Mouse (Mus musculus): ENCODE measurements at regions not wholly inside any gene's neighbourhood (a gene's known extent, or its start where the extent isn't known, plus 50 kb on each side); places are given as distances from the start of the nearest gene placed in this dataset.
"Not testable (repeated sequence)": the region's sequence is repeated elsewhere in the genome, so short reads cannot be mapped to it uniquely, and the experiment has no call there.

GRCm38 (mm10) chr13:99128979-99129378, 55.6 kb upstream of the Zfp366 start:
- DNase-seq (ENCODE audit: low read depth), result no peak

DNA sequence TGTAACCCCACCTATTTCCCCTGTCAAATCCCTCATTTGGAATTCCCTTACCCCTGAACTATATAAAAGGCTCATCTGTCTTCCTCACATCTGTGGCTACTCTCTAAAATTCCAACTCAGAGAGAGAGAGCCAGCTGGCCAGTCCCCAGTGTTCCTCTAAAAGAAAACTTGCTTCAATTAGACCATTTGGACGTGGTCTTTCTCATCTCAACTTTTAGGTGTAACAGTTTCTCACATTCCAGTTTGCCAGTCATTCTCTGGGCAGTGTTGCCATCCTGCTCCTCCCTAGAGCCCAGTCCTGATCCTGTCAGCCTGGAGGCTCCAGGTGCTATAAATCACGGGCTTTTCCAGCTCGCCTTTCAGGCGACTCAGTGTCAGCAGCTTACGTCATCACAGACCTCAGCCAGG, 56.3 kb upstream of the Zfp366 start:
- no peak for DNase-seq (ENCODE audit: low read depth)

- no peak for DNase-seq (ENCODE audit: low read depth)
These were observed 56.9 kb upstream of the Zfp366 start for GRCm38 (mm10) chr13:99127716-99128115.

DNA sequence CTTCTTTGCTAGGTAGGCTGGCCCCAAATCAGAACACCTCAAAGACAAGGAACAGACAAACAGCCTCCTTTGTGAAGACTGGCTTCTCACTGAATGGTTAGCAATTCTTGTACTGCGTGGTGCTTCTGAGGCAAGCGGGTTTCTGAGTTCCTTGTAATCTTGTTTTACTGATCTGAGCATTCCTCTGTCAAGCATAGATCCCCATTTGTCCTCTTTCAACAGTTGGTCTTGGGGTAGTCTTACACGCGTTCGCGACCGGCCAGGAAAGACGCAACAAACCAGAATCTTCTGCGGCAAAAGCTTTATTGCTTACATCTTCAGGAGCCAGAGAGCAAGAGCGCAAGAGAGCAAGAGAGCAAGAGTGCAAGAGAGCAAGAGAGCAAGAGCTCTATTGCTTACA, 57.7 kb upstream of the Zfp366 start:
- DNase-seq (ENCODE audit: low read depth), result not testable (repeated sequence)

- no peak for DNase-seq (ENCODE audit: low read depth)
These were observed 58.1 kb upstream of the Zfp366 start for GRCm38 (mm10) chr13:99126538-99126937.

- DNase-seq (ENCODE audit: low read depth), result peak; percentile 16
These were observed 58.7 kb upstream of the Zfp366 start for GRCm38 (mm10) chr13:99125946-99126345.

DNA sequence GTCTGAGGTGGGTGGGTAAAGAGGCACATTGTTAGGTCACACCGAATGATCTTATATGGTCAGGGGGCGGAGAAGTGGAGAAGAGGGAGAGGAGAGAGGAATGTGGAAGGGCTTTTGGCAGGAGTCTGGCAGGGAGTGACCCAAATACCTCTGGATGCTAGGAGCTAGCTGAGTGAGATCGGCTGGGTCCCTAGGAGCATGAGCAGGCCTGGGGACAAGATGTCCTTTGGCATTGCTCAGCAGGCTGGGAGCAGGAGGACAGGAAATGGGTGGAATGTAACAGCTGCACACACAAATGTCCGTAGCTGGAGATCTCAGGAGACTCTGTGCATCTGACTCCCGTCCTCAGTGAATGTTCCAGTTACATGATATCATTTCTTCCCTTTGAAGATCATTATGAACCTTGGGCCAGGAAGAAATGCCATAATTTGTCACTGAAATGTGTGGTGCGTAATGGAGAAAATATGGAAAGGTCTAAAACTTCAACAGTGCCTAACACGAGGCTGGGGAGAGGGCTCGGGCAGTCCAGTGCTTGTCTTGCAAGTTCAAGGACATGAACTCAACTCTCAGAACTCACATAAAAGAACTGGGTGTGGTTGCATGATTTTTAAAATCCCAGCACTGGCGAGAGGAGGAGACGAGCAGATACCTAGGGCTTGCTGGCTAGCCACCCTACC, 59.6 kb upstream of the Zfp366 start:
- DNase-seq (ENCODE audit: low read depth), result no peak

DNA sequence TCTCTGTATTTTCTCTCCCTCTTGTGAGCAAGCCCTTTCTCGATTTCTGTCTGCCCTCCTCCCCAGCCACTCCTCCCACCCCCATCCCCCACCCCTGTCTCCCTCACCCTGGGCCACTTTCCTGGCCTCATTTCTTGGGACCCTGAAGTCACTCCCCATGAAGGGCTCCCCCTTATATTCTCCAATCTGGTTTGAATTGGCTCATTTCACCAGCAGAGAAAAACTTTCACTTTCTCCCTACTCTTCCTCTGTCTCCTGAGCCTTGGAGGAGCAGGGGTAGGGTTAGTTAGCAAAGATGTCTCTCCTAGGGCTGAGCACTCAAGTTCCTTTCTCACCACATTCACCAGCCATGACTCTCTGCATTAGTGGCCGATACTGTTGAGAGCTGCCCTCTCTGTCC, 60.5 kb upstream of the Zfp366 start:
- DNase-seq (ENCODE audit: low read depth), result no peak

DNA sequence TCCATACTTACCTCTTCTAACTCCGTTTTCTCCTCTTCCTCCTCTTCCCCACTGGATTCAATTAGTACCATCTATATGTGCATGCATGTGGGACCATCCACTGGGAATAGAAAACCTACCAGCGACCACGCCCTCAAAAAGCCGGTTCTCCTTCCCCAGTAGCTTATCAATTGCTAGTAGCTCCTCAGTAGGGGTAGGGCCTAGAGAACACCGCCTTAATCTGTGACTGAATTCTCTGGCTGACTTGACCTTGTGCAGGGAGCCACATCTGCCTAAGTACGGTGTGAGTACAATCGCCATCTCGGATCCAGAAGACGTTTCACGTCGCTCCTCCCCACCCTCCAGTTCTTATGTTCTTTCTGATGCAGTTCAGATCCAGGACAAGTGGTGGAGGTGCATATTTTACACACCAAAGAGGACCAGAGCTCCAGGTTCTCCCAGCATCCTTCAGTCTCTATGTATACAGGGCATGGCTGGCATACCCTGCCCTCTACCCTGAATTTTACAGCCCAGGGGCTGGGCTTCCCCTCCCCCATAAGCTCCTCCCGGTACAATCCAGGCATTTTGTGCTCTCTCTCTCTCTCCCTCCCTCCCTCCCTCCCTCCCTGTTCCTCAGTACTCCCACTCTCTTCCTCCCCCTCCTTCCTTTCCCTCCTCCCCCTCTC, 61.0 kb upstream of the Zfp366 start:
- DNase-seq (ENCODE audit: low read depth), result no peak

DNA sequence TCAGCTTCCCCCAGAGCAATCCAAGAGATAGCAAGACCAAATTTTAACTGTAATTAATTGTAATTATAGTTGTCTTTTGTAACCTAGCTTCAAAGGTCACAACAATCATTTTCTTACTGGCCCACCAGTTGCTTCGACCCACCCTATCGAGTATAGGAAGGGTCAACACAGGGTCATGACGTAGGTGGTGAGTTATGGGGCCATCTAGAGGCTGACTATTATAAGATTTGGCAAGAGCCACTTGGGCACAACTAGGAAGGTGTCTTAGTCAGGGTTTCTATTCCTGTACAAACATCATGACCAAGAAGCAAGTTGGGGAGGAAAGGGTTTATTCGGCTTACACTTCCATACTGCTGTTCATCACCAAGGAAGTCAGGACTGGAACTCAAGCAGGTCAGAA, 62.1 kb upstream of the Zfp366 start:
- DNase-seq (ENCODE audit: low read depth), result not testable (repeated sequence)

GRCm38 (mm10) chr13:99121096-99121495, 63.5 kb upstream of the Zfp366 start:
- no peak for DNase-seq (ENCODE audit: low read depth)

DNA sequence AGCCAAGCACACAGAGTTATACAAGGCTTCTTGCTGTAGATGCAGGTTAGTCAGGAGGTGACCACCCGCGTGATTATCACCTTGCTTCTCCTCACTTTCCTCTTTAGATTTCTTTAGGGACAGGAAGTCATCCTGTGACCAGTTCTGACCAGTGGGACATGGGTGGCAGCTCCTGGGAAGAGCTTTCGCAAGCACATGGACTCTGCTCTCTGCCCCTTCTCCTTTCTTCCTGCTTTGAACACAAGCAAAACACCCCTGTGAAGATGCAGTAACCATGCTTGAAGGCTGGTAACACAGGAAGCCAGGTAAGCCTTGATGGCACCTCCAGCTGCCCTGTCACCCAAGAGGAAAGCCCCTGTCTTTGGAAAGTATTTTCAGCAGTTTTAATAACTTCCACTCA, 64.7 kb upstream of the Zfp366 start:
- DNase-seq (ENCODE audit: low read depth), result no peak

- no peak for DNase-seq (ENCODE audit: low read depth)
These were observed 65.7 kb upstream of the Zfp366 start for GRCm38 (mm10) chr13:99118901-99119300.

DNA sequence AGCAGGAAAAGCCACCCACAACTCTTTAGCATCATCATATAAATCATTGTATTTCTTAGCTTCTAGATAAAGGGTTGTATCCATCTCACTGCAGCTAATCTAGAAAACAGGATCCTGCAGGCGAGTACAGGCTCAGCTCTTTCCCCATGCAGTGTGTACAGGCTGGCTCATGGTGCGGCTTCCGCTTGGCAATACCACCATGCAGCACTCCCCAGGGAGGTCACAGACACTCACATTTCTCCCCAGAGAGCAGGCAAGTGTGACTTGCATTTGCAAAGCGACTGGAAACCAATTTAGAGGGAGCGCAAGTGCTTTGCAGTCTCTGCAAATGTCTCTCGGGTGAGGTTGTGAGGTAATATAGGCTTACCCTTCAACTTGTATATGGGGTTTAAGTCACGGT, 69.1 kb upstream of the Zfp366 start:
- DNase-seq (ENCODE audit: low read depth), result no peak

DNA sequence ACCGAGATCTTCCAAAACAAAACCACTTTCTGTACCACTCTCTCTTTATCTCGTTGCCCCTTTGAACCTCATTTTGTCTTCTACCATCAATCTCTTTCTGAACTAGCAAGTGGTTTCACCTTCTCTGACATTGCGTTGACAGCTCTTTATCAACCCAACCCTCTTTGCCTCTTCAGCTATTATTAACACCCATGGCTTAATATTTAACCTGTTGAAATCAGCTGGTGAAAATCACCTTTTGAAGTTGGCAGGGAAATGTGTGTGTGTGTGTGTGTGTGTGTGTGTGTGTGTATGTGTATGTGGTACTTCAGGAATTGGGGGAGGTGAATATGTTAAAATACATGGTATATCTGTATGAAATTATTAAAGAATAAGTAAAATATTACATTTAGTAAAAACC, 70.1 kb upstream of the Zfp366 start:
- no peak for DNase-seq (ENCODE audit: low read depth)

- no peak for DNase-seq (ENCODE audit: low read depth)
These were observed 72.8 kb upstream of the Zfp366 start for GRCm38 (mm10) chr13:99111736-99112386.

GRCm38 (mm10) chr13:99107983-99108382, 76.6 kb upstream of the Zfp366 start:
- DNase-seq (ENCODE audit: low read depth), result no peak

- no peak for DNase-seq (ENCODE audit: low read depth)
These were observed 82.4 kb upstream of the Zfp366 start for GRCm38 (mm10) chr13:99102089-99102681.

- DNase-seq (ENCODE audit: low read depth), result no peak
These were observed 83.9 kb upstream of the Zfp366 start for GRCm38 (mm10) chr13:99100430-99101409.

- DNase-seq (ENCODE audit: low read depth), result no peak
These were observed 84.7 kb upstream of the Zfp366 start for GRCm38 (mm10) chr13:99099794-99100429.

GRCm38 (mm10) chr13:99099226-99099625, 85.4 kb upstream of the Zfp366 start:
- no peak for DNase-seq (ENCODE audit: low read depth)

Measured in naive thymus-derived CD4-positive, alpha-beta T cell, adult 2 months (primary cell).